Mouse (Mus musculus) ovary, postnatal 10 days (tissue): Measurements from ENCODE around the gene Gm20388.
"Not testable (repeated sequence)": the region's sequence is repeated elsewhere in the genome, so short reads cannot be mapped to it uniquely, and the experiment has no call there.

Experiments
- DNase-seq: peaks from one replicate; pipeline ENCODE4 v3.0.0; 2022; ENCODE audit warnings: low spot score

Gm20388 gene

DNA sequence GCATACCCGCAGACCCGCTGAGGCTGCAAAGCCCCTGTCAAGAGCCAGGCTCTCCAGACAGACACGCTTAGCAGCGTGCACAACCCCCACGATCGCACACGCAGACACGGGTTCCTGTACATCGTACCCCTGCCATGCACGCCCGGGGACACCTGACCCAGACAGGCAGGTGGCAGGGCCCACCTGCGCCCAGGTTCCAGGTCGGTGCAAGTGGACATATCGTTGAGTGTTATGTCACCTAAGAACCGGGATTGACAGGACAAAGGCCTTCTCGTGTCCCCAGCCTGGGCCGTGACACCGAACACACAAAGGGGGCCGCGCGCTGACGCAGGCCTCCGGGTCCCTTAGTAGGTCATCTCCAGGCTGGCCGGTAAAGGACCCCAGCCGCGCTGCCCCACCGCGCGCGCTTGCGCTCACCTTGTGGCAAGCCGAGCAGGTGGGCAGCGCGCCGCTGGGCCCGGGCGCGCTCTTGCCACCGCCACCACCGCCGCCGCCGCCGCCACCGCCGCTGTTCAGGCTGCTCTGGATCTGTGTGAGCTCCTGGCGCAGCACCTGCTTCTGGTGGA lies 1740.8 kb downstream of the Gm20388 start:
- DNase-seq = no peak

- DNase-seq = no peak
These were observed 1741.3 kb downstream of the Gm20388 start for GRCm38 (mm10) chr8:121651874-121652361.

DNA sequence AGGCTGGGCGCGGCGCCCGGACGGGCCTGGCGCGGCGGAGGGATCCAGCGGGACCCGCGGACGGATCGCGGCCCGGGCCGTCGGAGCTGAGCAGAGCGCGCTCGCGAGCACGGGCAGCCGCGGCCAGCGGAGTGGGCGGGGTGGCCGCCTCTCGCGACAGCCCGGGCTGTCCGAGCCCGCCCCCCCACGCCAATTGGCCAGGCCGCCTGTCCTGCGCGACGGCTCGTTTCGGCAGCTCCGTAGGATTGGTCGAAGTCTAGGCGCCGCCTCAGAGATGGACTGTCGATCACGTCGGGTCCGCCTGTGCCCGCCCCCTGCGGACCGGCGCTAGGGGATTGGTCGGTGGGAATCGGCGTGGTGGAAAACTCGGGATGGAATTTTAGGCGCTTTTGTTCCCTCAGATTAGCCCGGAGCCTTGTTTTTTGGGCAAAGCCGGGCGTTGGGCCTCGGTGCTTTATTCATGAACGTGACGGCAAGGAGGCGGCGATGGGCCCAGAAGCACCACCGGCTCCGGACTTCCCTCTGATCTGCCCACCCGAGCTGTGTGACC lies 1742.2 kb downstream of the Gm20388 start, which contains the start of gene Zcchc14:
Gene Zcchc14, minus strand, starts transcription at position 128 of the 550 bp plus-strand sequence.
- peak; percentile 88 for DNase-seq

DNA sequence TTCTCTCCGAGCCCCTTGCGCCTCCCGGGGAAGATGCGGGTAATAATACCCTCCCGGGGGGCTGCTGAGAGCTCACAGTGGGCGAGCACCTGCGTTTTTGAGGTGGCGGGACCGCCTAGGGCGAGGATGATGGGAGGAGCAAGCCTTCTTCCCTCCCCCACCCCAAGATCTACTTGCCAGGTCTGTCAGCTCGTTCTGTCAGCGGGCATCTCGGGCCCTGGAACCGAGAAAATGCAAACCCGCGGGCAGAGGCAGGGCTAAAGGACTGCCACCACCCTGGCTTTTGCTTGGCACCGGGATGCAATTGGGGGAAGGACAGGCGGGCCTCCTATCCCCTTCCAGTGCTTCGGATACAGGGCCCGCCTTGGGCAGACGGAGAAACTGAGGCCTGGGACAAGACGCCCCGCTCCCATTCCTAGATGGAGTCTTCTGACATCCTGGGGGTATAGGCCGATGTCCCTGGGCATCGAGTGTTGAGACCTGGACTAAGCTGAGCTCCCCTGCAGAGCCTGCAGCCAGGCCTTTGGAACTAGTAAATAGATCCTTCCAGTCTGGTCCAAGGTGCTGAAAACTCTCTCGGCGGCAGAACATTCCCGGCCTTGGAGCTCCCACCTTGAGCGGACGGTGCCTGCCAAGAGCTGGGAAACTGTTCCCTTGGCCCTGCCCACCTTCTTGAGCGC lies 1742.8 kb downstream of the Gm20388 start:
- DNase-seq = no peak

- no peak for DNase-seq
These were observed 1743.5 kb downstream of the Gm20388 start for GRCm38 (mm10) chr8:121654131-121654530.

- no peak for DNase-seq
These were observed 1744.4 kb downstream of the Gm20388 start for GRCm38 (mm10) chr8:121654966-121655494.

- no peak for DNase-seq
These were observed 1750.0 kb downstream of the Gm20388 start for GRCm38 (mm10) chr8:121660602-121661001.

- no peak for DNase-seq
These were observed 1751.2 kb downstream of the Gm20388 start for GRCm38 (mm10) chr8:121661631-121662357.

- DNase-seq = no peak
These were observed 1752.5 kb downstream of the Gm20388 start for GRCm38 (mm10) chr8:121663101-121663500.

GRCm38 (mm10) chr8:121665329-121665728 lies 1754.7 kb downstream of the Gm20388 start:
- DNase-seq = peak; percentile 40

GRCm38 (mm10) chr8:121667936-121668500 lies 1757.4 kb downstream of the Gm20388 start:
- not testable (repeated sequence) for DNase-seq

DNA sequence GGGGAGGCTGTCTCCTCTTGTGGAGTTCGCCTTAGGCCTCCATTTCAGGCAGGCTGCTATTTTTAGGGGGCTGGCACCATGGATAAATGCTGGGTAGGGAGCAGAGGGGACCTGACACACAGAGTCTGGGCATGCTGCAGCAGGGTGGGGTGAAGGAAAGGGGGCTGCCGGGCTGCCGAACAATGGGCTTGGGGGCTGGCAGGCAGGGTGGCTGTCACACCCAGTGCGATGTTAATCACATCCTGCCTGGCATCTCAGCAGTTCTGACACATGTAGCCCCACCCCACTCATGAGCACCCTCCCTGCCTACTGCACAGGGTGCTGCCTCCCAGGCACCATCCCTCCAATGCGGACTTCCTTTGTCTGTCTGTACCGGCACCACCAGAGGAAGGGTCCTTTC lies 1757.9 kb downstream of the Gm20388 start:
- DNase-seq = no peak

GRCm38 (mm10) chr8:121669208-121669607 lies 1758.6 kb downstream of the Gm20388 start:
- DNase-seq = no peak

- DNase-seq = no peak
These were observed 1762.5 kb downstream of the Gm20388 start for GRCm38 (mm10) chr8:121673153-121673552.

DNA sequence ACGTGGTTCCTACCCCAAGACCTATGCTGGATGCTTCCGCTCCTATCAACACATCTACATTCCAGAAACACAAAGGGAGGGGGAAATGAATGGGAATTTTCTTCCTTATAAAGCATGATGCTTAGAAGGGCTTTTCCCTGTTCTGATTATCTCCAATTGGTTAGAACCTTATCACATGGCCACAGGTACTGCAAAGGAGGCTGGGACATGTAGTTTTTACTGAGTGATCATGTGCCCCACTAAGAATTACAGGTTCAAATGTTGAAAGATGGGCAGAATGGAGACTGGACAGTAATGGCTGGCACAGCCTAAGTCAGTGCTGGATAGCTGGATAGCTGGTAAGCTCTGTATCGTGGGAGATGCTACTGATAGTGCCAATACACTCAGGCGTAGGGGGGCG lies 1763.3 kb downstream of the Gm20388 start:
- no peak for DNase-seq

- no peak for DNase-seq
These were observed 1763.9 kb downstream of the Gm20388 start for GRCm38 (mm10) chr8:121674524-121674923.

DNA sequence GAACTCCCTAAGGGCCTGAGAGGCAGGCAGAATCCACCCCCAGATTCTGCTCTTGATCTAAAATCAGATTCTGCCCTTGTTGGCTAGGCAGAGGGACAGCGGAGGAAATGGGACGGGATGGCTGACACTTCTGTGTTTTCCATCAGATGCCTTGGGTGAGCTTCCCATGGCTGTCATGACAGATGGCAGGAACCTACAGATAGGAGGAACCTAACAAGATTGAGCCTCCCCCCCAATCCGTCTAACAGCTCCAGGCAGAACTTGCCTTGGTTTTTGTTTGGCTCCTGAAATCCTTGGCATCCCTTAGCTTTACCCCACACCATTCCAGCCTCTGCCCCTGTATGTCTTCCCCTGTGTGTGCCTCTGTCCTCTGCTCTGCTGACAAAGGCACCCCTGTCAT lies 1764.5 kb downstream of the Gm20388 start:
- no peak for DNase-seq

GRCm38 (mm10) chr8:121675701-121676100 lies 1765.1 kb downstream of the Gm20388 start:
- DNase-seq = no peak

- DNase-seq = no peak
These were observed 1768.1 kb downstream of the Gm20388 start for GRCm38 (mm10) chr8:121678696-121679095.

DNA sequence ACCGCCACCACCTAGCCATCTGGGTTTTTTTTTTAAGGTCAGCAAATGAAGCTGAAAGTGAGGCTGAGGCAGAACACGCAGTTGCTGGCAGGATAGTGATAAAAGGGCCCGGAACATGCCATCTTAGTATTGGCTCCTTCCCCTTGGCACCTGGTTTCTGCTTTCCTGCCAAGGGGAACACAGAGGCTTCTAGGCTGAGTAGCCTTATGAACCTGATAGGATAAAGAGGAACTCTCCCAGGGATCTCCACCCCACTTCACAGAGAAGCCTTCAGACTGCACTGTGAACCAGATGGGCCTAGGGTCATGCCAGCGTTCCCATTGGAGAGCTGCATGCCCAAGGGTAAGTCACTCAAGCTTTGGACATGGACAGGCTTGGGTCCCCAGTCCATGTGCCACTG lies 1770.3 kb downstream of the Gm20388 start:
- DNase-seq = no peak

DNA sequence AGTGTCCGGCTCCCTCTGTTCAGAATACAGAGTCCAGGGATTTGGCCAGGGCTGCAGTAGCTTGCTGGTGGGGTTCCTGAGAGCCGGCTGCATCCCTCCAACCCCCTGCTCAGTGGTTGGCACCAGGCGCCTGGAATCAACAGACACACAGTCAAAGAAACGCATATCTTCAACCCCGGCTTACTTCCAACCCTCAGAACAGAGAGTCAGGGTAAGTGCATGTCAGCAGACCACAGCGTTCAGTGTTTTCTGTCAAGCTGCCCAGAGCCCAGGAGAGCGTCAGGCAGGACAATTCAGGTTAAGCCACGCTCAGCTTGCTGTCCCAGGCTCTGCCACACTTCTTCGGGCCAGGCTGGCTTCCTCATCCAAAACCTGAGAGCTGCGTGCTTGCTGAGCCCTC lies 1770.8 kb downstream of the Gm20388 start:
- no peak for DNase-seq
